Mouse (Mus musculus) kidney, adult 2 months (tissue): ENCODE measurements at regions not wholly inside any gene's neighbourhood (a gene's known extent, or its start where the extent isn't known, plus 50 kb on each side); places are given as distances from the start of the nearest gene placed in this dataset.

Source experiments
- DNase-seq: peaks from one replicate; pipeline ENCODE4 v3.0.0; 2021
- H3K27ac ChIP-seq: fragments of 200-500 bp; 2 replicates; pipeline ENCODE4 v1.5.1; 2012; ENCODE audit warnings: low read depth, low read length, control low read depth, inconsistent platforms; ENCODE audit not compliant: insufficient read depth
- H3K27me3 ChIP-seq: fragments of 200-500 bp; replicated peaks from 2 replicates; pipeline ENCODE4 v1.6.1; 2012; ENCODE audit warnings: mild to moderate bottlenecking, moderate library complexity, low read length, inconsistent platforms; ENCODE audit not compliant: control insufficient read depth, insufficient read depth
- H3K36me3 ChIP-seq: fragments of 200-500 bp; 2 replicates; pipeline ENCODE4 v1.6.1; 2012; ENCODE audit warnings: mild to moderate bottlenecking, moderate library complexity, low read length, inconsistent platforms; ENCODE audit not compliant: control insufficient read depth, insufficient read depth
- H3K4me1 ChIP-seq: fragments of 200-500 bp; 2 replicates; pipeline ENCODE4 v1.6.1; 2011; ENCODE audit warnings: low read length; ENCODE audit not compliant: control insufficient read depth, insufficient read depth
- H3K4me3 ChIP-seq: fragments of 200-500 bp; 2 replicates; pipeline ENCODE4 v1.5.1; 2011; ENCODE audit warnings: mild to moderate bottlenecking, low read depth, low read length, control low read depth; ENCODE audit not compliant: insufficient read depth
- CTCF ChIP-seq: fragments of 200-500 bp; conservative IDR thresholded peaks from 2 replicates; pipeline ENCODE4 v1.5.1; 2011; ENCODE audit warnings: low read depth, mild to moderate bottlenecking, control low read depth, low read length, moderate library complexity, mixed read lengths; ENCODE audit not compliant: insufficient read depth, insufficient read length
- POLR2A ChIP-seq: fragments of 200-500 bp; IDR thresholded peaks from one replicate; pipeline ENCODE4 v1.6.1; 2011; ENCODE audit warnings: low read depth, low read length, control low read depth
- WGBS: fragments of 180-500 bp; shearing (Covaris S2); methylation state at CpG from one replicate; pipeline ENCODE4 v1.1.7; 2018; 5-methylcytosine and 5-hydroxymethylcytosine counted together

GRCm38 (mm10) chr9:92856410-92857083 is 314.5 kb downstream of the Plod2 start:
- H3K36me3 ChIP-seq = no peaks in the 10 kb centered on the region
- no peak overlapping the region for H3K4me3 ChIP-seq
- no peak for TF ChIP-seq CTCF
- no peak for TF ChIP-seq POLR2A
- H3K4me1 ChIP-seq = no peaks in the 10 kb centered on the region
- H3K27me3 ChIP-seq = no peaks in the 10 kb centered on the region
- no peak overlapping the region for H3K27ac ChIP-seq
- WGBS = 79% methylated on average over 7 of the region's 7 CpGs
- no peak for DNase-seq

- H3K4me3 ChIP-seq = no peak overlapping the region
- H3K27ac ChIP-seq = no peak overlapping the region
- no peak for TF ChIP-seq POLR2A
- TF ChIP-seq CTCF = no peak
- DNase-seq = no peak
- H3K36me3 ChIP-seq = no peaks in the 10 kb centered on the region
- H3K27me3 ChIP-seq = no peaks in the 10 kb centered on the region
- H3K4me1 ChIP-seq = no peaks in the 10 kb centered on the region
- 82% methylated on average over 6 of the region's 6 CpGs for WGBS
Observed at GRCm38 (mm10) chr9:92865822-92866221, 323.8 kb downstream of the Plod2 start.

- H3K27me3 ChIP-seq = no peaks in the 10 kb centered on the region
- peak; percentile 33 for DNase-seq
- 34% methylated on average over 4 of the region's 4 CpGs for WGBS
- no peaks in the 10 kb centered on the region for H3K4me1 ChIP-seq
- TF ChIP-seq POLR2A = no peak
- 0 out of 2 replicates have a peak, but pooled peaks have one; percentile 19 for TF ChIP-seq CTCF
- no peak overlapping the region for H3K27ac ChIP-seq
- H3K36me3 ChIP-seq = no peaks in the 10 kb centered on the region
- H3K4me3 ChIP-seq = no peak overlapping the region
Observed at GRCm38 (mm10) chr9:92878589-92878988, 336.6 kb downstream of the Plod2 start.

- no peak for DNase-seq
- whole genome bisulfite sequencing = 71% methylated on average over 2 of the region's 2 CpGs
- Histone ChIP-seq H3K27ac (no peak overlapping the region), H3K36me3 (no peaks in the 10 kb centered on the region), H3K4me3 (no peak overlapping the region), H3K4me1 (no peaks in the 10 kb centered on the region), H3K27me3 (no peaks in the 10 kb centered on the region)
- no peak for TF ChIP-seq CTCF
- TF ChIP-seq POLR2A = no peak
Observed at GRCm38 (mm10) chr9:92879812-92880211, 337.8 kb downstream of the Plod2 start.

- no peak overlapping the region for H3K4me3 ChIP-seq
- no peaks in the 10 kb centered on the region for H3K27me3 ChIP-seq
- no peak for DNase-seq
- no peaks in the 10 kb centered on the region for H3K36me3 ChIP-seq
- WGBS = 64% methylated on average over 3 of the region's 3 CpGs
- TF ChIP-seq CTCF (no peak), POLR2A (no peak)
- H3K27ac ChIP-seq = no peak overlapping the region
- no peaks in the 10 kb centered on the region for H3K4me1 ChIP-seq
Observed at GRCm38 (mm10) chr9:92882251-92882832, 340.3 kb downstream of the Plod2 start.

- no peak for DNase-seq
- H3K4me3 ChIP-seq = no peak overlapping the region
- H3K27ac ChIP-seq = no peak overlapping the region
- H3K27me3 ChIP-seq = no peaks in the 10 kb centered on the region
- H3K4me1 ChIP-seq = no peaks in the 10 kb centered on the region
- no peaks in the 10 kb centered on the region for H3K36me3 ChIP-seq
- no peak for TF ChIP-seq CTCF
- no peak for TF ChIP-seq POLR2A
Observed at GRCm38 (mm10) chr9:92890063-92890462, 348.0 kb downstream of the Plod2 start.

GRCm38 (mm10) chr9:92899733-92900132 is 357.7 kb downstream of the Plod2 start:
- Histone ChIP-seq H3K27ac (no peak overlapping the region), H3K27me3 (no peaks in the 10 kb centered on the region), H3K36me3 (no peaks in the 10 kb centered on the region), H3K4me1 (no peaks in the 10 kb centered on the region), H3K4me3 (no peak overlapping the region)
- 69% methylated on average over 4 of the region's 4 CpGs for WGBS
- TF ChIP-seq CTCF (no peak), POLR2A (no peak)
- DNase-seq = no peak
